Mouse (Mus musculus): ENCODE results near the gene Rtl6. TPM values are rescaled to one million over a fixed set of nuclear protein-coding genes. Genes with fewer than 3 reads are reported as not detected.

Gene Rtl6
- total and polyA plus RNA-seq, 3 experiments, result not detected

DNA sequence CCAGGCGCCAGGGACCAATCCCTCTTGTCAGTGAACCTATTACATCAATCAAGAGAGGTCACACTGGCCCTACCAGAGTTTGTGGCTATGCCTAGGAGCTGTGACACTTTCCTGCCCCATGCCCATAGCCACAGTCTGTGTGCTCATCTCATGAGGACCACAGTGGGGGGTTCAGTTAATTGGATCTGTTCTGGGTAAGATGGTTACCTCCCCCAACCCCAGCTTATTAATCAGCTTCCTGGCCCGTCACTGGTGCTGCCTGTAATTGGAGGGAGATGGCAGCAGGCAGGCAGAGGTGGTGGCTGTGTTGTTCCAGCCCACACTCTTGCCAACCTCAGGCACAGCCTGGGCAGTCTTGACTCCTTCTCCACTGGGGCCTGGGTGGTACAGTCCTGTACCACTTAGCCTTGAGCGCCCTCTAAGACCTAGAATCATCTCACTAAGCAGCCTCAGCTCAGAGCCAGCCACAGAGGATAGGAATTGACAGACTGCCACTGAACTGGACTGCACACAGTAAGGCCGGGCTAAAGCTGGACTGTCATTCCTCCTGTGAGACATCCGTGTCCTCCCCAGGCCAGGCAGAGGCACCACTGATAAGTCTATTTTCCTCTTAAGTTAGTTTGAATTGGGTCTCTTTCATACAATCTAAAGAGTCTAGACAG, 32.3 kb downstream of the Rtl6 start:
- H3K9ac ChIP-seq (ENCODE audit: control insufficient read depth, low read depth, low read length, poor library complexity, severe bottlenecking), result no peak overlapping the region
- H3K27me3 ChIP-seq (ENCODE audit: control insufficient read depth in 1 of 2, insufficient read depth in 2 of 2, low read length in 2 of 2), result no peaks in the 10 kb centered on the region
- no peaks in the 10 kb centered on the region for H3K36me3 ChIP-seq (ENCODE audit: control insufficient read depth in 1 of 2, insufficient read depth in 2 of 2, low read length in 2 of 2)
- H3K9me3 ChIP-seq (replicated peaks; ENCODE audit: insufficient read depth, low read length), result no peaks in the 10 kb centered on the region; the same call in 1 of the 2 replicates
- no peak overlapping the region for H3K4me3 ChIP-seq (ENCODE audit: control insufficient read depth in 1 of 2, insufficient read depth in 1 of 2, low read depth in 2 of 2, low read length in 2 of 2)
- no peak overlapping the region for H3K27ac ChIP-seq (ENCODE audit: control insufficient read depth, low read depth, low read length)
- no peaks in the 10 kb centered on the region for H3K79me2 ChIP-seq (ENCODE audit: control insufficient read depth, insufficient read depth, low read length, poor library complexity)
- no peak for TF ChIP-seq ZC3H11A (IDR thresholded peaks at IDR 0.05; ENCODE audit: low read depth, low read length)
- TF ChIP-seq MAFK (IDR thresholded peaks at IDR 0.05; ENCODE audit: borderline replicate concordance, low read depth, low read length), result no peak
- no peak for TF ChIP-seq RCOR1 (IDR thresholded peaks at IDR 0.05; ENCODE audit: low read depth, low read length)
- TF ChIP-seq SIN3A (IDR thresholded peaks at IDR 0.05; ENCODE audit: low read length), result no peak
- no peak for TF ChIP-seq KAT2A (conservative IDR thresholded peaks at IDR 0.05; ENCODE audit: low read depth, low read length)
- no peak for TF ChIP-seq TBP (IDR thresholded peaks at IDR 0.05; ENCODE audit: low read depth, low read length)
- no peaks in the 10 kb centered on the region for H3K4me1 ChIP-seq (ENCODE audit: control insufficient read depth in 1 of 2, insufficient read depth in 2 of 2, low read length in 2 of 2)
- DNase-seq (ENCODE audit: low read depth, low spot score), result no peak

DNA sequence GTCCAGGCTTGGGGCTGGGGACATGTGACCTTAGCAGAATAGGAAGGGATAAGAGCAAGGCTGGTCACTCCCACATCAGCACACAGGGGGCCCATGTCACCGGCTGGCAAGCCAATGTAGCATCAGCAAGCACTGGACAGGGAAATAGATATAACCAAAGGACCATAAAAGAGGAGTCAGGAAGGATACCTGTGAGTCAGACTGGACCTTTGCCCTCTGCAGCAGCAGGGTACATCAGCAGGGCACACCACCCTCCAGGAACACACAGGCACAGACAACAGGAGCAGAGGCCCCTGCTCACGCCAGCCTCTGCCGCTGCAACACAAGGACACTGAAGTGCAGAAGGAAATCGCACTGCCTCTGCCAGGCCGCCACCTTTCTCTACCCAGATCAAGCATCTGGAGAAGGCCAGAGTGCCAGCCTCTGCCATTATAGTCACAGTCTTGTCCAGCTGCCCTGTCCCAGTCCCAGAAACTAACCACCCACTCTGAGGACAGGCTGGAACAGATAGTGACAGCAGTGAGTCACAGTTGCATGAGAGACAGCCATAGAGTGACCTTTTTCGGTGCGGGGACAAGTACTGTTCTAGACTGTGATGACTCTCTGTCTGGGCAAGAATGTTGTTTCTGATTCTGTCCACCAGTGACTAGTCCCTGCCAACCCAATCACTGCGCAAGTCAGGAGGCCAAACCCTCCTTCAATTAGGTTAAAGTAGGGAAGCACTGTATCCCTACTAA, 34.5 kb downstream of the Rtl6 start:
- Histone ChIP-seq H3K4me3 (ENCODE audit: control insufficient read depth in 1 of 2, insufficient read depth in 1 of 2, low read depth in 2 of 2, low read length in 2 of 2) (no peak overlapping the region), H3K27me3 (ENCODE audit: control insufficient read depth in 1 of 2, insufficient read depth in 2 of 2, low read length in 2 of 2) (no peaks in the 10 kb centered on the region), H3K36me3 (ENCODE audit: control insufficient read depth in 1 of 2, insufficient read depth in 2 of 2, low read length in 2 of 2) (no peaks in the 10 kb centered on the region), H3K9me3 (replicated peaks; ENCODE audit: insufficient read depth, low read length) (no peaks in the 10 kb centered on the region), H3K27ac (ENCODE audit: control insufficient read depth, low read depth, low read length) (no peak overlapping the region), H3K4me1 (ENCODE audit: control insufficient read depth in 1 of 2, insufficient read depth in 2 of 2, low read length in 2 of 2) (no peaks in the 10 kb centered on the region), H3K79me2 (ENCODE audit: control insufficient read depth, insufficient read depth, low read length, poor library complexity) (no peaks in the 10 kb centered on the region), H3K9ac (ENCODE audit: control insufficient read depth, low read depth, low read length, poor library complexity, severe bottlenecking) (no peak overlapping the region)
- DNase-seq (ENCODE audit: low read depth, low spot score), result no peak
- TF ChIP-seq TBP (IDR thresholded peaks at IDR 0.05; ENCODE audit: low read depth, low read length) (no peak), RAD21 (IDR thresholded peaks at IDR 0.05; ENCODE audit: low read depth, low read length) (no peak)

DNA sequence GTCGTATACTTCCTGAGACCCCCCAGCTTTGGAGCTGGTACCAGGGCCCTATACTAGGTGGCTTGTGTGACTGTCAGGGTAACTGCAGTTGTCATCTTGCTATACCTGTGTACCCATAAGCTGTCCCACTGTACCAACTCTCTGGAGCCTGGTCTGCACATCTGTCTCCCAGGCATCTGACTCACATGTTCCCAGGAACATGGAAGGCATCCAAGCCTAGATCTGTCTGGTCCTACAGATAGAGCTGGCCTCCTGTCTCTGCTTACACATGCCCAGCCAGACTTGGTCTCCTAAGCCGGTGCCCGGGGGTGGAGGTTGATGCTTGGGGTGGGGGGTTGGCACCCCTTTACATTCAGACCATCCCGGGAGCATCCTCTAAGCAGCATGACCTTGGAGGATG, 36.1 kb downstream of the Rtl6 start:
- H3K27me3 ChIP-seq (ENCODE audit: control insufficient read depth in 1 of 2, insufficient read depth in 2 of 2, low read length in 2 of 2), result no peaks in the 10 kb centered on the region
- no peak overlapping the region for H3K4me3 ChIP-seq (ENCODE audit: control insufficient read depth in 1 of 2, insufficient read depth in 1 of 2, low read depth in 2 of 2, low read length in 2 of 2)
- no peaks in the 10 kb centered on the region for H3K9me3 ChIP-seq (replicated peaks; ENCODE audit: insufficient read depth, low read length)

More for the DNA sequence above, 36.1 kb downstream of the Rtl6 start:
- Histone ChIP-seq H3K36me3 (ENCODE audit: control insufficient read depth in 1 of 2, insufficient read depth in 2 of 2, low read length in 2 of 2) (no peaks in the 10 kb centered on the region), H3K4me1 (ENCODE audit: control insufficient read depth in 1 of 2, insufficient read depth in 2 of 2, low read length in 2 of 2) (no peaks in the 10 kb centered on the region), H3K79me2 (ENCODE audit: control insufficient read depth, insufficient read depth, low read length, poor library complexity) (no peaks in the 10 kb centered on the region), H3K9ac (ENCODE audit: control insufficient read depth, low read depth, low read length, poor library complexity, severe bottlenecking) (no peak overlapping the region), H3K27ac (ENCODE audit: control insufficient read depth, low read depth, low read length) (no peak overlapping the region)
- no peak for TF ChIP-seq GABPA (IDR thresholded peaks at IDR 0.05; ENCODE audit: low read depth, low read length)
- TF ChIP-seq RAD21 (IDR thresholded peaks at IDR 0.05; ENCODE audit: low read depth, low read length), result no peak
- TF ChIP-seq RCOR1 (IDR thresholded peaks at IDR 0.05; ENCODE audit: low read depth, low read length), result no peak
- no peak for TF ChIP-seq GATA1 (IDR thresholded peaks at IDR 0.05; ENCODE audit: low read depth, low read length)
- TF ChIP-seq ZC3H11A (IDR thresholded peaks at IDR 0.05; ENCODE audit: low read depth, low read length), result no peak
- no peak for TF ChIP-seq MAX (IDR thresholded peaks at IDR 0.05; ENCODE audit: low read length)
- no peak for TF ChIP-seq ZKSCAN1 (IDR thresholded peaks at IDR 0.05; ENCODE audit: low read depth, low read length)
- no peak for TF ChIP-seq HCFC1 (IDR thresholded peaks at IDR 0.05; ENCODE audit: low read depth, low read length)
- no peak for TF ChIP-seq MYB (IDR thresholded peaks at IDR 0.05; ENCODE audit: low read depth, low read length)
- TF ChIP-seq ETS1 (IDR thresholded peaks at IDR 0.05; ENCODE audit: low read depth, low read length), result no peak
- no peak for TF ChIP-seq JUND (IDR thresholded peaks at IDR 0.05; ENCODE audit: low read depth, low read length)
- TF ChIP-seq E2F4 (IDR thresholded peaks at IDR 0.05; ENCODE audit: borderline replicate concordance, low read depth, low read length), result no peak
- TF ChIP-seq MAFK (IDR thresholded peaks at IDR 0.05; ENCODE audit: borderline replicate concordance, low read depth, low read length), result no peak
- TF ChIP-seq ELF1 (IDR thresholded peaks at IDR 0.05; ENCODE audit: low read depth, low read length), result no peak
- no peak for DNase-seq (ENCODE audit: low read depth, low spot score)
